Mouse (Mus musculus): ENCODE data around the gene Frem3.

Frem3 gene

DNA sequence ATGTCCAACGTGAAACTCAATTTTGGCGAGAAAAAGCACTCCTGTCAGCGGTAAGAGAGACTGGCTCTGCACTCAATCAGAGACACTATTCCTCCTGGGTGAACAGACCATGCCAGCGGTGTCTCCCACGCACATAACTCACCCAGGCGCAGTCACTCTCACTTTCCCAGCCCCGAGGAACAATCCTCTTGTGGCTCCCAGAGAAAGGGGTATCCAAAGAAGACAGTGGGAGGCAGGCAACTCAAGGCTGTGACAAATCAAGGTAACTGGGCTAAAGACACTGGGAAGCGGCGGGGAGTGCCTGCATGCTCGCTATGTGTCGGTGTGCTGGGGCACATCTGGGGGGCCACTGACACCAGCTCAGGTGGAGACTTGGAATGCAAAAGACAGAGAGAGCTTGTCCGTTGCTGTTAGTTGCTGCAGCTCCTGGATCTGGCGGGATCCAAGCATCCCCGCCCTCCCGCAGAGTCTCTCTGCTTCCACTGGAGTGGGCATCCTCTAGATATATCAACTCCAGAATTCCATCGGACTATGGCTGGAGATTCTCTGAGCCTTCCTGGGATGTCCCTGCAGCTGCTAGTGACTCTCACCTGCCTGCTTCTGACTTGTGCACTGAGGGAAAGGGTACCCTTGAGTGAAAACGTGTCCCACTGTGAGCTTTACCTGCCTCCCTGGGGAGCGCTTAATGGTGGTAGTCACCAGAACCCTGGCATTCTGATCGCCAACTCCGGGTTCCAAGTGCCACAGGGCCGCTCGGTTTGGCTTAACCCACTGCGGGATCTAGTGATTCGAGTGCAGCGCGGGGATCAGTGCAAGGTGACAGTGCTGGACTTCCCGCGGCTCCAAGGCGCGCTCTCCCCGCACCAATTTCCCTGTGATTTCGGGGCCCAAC is at the start of gene Frem3:
TSS of gene Frem3 (plus strand) at position 532 of the 892 bp plus-strand sequence.
- peak; percentile 32 to 53 for DNase-seq

DNA sequence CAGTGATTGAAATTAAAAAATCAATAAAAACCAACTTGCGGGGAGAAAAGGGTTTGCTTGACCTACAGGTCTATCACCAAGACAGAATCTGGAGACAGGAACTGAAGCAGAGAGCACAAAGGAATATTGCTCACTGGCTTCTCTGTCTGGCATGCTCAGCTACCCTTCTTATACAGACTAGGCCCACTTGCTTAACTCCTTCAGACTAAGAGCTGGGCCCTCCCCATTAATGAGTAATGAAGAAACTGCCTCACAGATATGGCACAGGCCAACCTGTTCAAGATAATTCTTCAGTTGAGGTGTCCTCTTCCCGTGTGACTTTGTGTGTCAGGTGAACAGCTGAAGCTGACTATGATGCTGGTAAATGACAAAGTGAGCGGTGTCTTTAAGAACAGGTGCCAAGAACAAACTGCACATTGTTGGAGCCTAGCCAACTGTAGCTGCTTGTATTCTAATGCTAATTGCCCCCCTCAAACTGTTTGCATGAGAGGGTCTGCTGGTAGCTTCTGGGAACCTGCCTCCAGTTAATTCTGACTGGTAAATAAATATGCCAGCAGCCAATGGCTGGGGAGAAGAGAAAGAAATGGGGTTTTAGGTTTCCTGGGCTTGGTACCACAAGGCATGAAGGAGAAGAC is 46.6 kb upstream of the Frem3 start:
- no peak for DNase-seq

DNA sequence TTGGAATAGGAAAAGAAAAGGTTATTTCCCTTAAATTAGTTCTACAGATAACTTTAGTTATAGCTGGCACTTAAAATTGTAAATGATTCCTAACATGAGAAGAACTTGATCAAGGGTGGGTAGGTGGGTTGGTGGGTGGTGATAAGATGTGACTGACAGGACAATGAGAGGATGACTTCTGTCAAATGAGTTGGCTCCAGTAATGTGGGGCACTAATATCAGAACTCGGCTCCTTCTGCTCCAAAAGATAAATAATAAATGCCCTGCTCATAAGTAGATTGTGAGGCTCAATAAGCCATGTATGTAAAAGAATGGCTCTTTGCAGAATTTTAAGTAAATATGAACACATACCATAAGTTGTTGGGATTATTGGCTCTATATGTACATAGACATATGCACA is 43.4 kb upstream of the Frem3 start:
- no peak for DNase-seq

DNA sequence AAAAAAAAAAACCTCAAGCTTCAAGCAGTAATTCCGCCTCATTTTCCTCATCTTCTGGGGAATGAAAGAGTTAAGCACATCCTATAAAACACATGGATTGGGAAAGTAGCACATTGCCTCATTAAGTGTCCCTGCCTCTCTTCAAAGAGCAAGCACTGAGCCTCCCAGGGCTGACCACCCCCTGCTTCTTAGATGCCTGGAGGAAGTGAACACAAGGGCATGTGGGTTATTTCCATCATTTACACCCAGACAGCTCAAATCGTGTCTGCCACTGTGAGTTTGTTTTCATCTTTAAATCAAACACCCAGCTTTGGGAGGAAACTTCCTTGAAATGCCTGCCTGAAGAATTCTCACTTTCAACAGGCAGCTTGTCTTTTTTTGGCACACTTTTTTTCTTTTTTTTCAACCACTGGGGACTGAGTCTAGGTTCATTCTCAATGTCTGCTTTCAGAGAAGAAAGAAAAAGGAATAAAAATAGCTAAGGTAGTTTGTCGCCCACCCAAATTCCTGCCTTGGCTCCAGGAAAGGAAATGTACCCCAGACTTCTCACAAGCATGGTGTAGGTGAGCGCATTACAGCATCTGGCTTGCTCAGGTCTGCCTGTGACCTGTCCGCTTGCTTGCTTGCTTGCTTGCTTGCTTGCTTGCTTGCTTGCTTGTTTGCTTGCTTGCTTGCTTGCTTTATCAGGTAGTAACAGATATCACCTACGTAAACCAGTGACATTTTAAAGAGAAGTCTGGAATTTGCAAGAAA is 42.5 kb upstream of the Frem3 start:
- DNase-seq = no peak

DNA sequence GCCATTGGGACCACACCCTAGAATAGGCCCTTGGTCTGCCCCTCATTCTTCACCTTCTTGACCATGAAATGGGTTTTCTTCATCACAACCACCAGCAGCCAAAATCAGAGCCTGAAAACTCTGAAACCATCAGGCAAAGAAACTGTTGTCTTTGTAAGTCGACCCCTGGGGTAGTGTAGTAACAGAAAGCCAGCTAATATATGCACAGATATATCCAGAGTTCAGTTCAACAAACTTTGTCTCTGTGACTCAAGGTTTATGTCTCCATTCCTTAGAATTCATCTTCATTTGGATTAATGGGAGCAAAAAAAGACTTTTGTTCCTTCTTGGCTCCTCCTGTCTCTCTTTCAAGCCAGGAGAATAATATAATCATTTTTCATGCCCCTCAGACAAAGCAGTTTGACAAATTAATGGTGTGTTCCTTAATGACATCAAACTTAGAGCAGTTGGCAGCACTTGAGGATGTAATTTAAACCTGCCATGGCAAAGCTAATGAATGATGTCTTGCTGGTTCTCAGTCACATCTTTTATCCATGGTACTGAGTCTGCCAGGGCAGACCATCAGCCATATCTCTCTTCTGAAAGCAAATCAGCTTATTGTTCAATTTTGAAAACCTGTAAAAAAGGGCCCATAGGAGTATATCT is 38.3 kb upstream of the Frem3 start:
- DNase-seq = no peak

DNA sequence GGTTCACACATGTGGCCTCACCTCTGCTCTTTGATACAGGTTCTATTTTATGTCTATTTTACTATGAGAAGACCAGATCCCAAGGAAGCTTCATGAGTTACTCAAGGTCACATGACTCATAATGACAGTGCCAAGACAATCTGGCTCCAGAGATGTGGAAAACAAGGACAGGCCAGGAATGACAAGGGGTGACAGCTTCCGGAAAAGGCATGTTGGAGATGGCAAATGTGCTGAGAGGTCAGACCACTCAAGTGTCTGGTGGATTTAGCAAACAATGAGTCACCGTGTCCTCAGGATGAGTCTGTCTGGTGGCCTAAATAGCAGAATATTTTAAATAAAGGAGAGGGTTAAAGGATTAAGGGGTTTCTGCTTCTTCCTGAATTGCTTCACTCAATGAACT is 33.8 kb upstream of the Frem3 start:
- DNase-seq = no peak

DNA sequence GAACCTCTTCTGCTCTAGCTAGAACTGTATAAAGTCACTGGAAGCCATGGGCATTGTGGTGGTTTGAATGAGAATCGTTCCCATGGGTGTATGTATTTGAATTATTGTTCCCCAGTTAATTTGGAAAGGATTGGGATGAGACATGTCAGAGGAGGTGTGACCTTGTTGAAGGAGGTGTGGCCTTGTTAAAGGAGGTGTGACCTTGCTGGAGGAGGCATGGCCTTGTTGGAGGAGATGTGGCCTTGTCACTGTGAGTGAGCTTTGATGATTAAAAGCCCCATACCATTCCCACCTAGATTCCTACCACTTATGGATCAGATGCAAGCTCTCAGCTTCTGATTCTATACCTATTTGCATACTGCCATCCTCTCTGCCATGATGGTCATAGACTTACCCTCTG is 31.8 kb upstream of the Frem3 start:
- no peak for DNase-seq

DNA sequence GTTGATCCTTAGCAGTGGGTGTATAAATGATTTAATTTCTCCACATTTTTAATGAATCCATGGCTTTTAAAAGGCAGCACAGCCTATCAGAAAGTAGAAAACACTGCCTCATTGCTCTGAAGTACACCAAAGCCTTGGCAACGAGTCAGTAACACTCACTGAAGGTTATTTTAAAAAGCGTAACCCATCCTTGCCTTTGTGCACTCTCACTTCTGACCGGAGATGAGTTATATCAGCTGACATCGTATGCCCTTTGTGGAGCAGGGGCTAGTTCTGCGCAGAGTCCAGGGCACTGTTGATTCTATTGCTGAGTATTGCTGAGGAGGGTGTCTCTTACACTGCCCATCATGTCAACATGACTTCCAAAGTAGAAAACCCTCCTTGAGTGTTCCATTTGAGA is 18.3 kb upstream of the Frem3 start:
- no peak for DNase-seq

DNA sequence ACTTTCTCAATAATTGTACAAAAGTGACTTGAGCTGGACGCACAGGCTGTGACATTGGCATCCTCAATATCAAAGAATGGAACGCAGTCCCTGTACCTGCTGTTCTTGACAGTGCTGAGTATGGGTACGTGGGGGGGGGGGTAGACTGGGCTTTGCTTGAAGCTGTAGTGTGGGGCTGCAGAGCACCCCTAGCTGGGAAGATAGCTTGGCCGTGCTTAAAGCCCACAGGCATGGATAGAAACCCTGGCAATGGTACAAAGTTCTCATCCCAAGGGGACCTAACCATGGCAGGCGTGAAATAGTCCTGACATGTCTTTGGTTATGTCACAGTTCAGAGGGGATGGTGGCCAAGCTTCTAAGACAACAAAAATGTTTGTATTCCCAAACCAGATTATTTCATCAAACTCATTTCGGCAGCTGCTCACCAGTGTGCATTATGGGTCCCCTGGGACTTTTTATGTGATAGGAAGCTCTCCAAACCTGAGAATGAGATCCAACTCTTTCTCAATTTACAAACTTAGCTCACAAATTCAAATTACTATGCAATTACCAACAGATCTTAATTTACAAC is 10.2 kb upstream of the Frem3 start:
- peak in 1 of 2 experiments; percentile 6 for DNase-seq

DNA sequence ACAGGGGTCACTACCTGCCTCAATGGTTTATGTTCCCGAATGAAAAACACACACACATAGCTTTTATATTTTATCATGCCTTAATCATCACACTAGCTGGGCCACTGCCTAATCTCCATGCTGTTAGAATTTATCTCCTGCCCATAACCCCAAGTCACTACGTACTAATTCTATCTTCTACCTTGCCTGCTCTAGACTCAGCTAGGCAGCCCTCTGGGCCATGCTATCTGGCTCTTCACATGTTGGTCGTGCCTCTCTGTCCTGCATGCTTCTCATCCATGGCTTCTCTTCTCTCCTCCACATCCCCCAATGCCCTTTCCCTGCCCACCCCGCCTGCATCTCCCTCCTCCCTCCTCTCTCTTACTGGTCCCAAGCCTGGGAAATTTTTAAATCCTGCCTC is 9.0 kb upstream of the Frem3 start:
- DNase-seq = no peak

DNA sequence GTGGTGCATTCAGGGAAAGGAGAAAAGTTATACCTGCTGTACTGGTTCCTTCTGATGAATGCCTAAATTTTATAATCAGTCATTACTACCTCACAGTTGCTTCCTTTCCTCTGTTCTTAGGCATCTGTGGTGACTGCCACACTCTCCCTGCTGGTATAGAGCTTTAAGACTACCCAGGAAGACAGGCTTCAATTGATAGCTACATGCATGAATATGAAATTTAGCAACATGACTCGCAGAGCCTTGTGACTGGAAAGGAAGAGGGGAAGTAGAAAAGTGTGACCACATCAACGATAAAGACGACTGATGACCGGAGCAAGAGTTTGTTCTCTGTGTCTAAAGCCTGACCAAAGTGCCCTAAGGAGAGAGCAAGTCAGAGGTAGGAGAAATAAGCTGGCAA is 3.8 kb upstream of the Frem3 start:
- no peak for DNase-seq

DNA sequence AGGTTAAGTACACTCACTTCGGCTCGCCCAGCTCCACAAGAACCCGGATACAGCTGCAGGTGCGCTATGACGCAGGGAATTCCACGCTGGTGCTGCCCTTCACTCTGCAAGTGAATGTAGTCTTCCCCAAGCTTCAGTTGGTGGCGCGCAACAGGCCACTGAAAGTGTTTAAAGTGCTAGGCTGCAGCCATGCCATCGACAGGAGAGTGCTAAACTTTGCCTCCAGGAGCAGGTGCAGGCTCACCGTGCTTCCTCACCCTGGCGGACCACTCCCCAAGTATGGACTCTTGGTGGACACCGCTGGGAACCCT is 516 bp downstream of the Frem3 start:
- peak; percentile 7 to 12 for DNase-seq

DNA sequence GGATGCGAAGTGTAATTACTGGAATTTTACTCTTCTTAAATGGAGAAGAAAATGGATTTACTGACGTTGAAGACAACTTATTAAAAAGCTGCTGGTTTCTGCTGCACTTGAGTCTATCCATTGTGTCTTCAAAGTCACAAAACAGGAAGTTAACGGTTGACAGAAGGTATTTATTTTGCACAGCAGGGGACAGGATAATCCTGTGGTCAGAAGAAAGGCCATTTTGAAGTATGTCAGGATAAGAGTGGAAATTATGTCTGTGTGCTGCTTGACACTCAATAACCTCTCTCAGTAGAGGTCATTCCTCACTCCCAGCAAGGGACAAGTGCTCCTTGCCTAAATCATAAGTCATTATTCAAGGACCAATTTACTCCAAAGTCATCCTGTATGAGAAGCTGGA is 8.9 kb downstream of the Frem3 start:
- DNase-seq = no peak

DNA sequence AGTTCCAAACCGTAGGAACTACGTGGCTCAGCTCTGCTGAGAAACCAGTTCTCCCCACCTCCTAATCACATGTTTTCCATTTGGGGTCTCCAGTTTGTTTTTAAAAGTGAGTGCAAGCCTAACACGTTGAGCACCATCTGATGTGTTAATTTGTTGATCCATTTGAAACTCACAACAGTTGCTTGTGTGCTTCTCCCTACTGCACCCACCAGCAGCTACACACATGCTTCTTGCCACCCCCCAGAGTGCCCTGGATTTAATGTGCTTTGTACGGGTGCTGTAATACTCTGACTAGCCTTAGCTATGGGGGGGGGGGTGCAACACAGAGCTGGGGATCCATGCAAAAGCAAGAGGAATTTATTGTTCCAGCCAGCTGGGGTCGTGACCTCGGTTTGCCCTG is 36.5 kb downstream of the Frem3 start:
- DNase-seq = no peak

DNA sequence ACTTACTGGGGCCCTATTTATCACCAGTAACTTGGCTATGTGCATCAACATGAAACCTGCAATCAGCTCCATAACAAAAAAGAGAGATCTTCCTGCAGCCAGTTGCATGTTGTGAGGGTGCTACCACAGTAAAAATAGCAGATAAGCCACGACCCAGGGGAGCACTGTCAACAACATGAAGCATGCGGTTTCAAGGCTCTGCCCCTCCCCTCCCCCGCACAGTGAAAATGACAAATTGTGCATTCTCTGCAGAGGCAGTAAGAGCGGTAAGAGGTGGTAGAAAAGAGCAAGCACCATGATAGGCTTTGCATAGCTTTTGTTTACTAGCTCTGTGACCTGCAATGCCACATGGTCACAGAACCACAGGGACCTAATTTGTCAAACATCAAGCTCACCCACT is 46.8 kb downstream of the Frem3 start:
- peak in 1 of 2 experiments; percentile 3 for DNase-seq

DNA sequence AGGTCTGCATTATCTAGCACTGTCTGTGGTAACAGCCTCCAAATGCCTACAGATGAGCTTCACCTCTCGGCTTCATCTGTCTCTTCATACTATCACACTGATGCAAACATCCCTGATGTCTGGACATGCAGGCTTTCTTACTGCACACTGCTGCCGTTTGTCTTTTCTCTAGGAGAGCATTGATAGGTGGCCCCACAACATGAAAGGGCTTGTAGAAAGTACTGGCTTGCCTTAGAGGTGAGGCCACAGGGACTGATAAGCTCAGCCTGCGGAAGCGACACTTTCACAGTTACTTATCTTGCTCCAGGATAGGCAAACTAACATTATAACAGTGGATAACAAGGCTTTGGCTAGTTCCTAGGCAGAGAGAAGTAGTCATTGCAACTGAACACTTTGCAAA is 50.2 kb downstream of the Frem3 start:
- DNase-seq = no peak

DNA sequence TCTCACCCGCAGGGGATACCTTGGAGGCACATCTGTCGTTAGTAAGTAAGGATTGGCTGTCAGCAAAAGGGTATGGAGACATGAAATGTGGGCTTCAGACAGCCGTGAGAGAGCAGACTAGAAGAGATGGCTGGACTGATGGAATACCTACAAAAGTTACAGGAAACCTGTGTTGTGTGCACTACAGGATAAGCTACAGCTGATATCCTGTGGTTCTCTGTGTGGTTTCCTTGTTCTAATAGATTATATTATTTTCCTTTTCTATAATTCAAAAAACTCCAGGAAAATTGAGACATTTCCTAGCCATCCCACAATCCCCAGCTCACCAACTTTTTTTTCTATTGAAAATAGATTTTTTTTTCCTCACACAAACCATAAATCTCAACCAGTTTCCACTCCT is 52.6 kb downstream of the Frem3 start:
- DNase-seq = no peak

DNA sequence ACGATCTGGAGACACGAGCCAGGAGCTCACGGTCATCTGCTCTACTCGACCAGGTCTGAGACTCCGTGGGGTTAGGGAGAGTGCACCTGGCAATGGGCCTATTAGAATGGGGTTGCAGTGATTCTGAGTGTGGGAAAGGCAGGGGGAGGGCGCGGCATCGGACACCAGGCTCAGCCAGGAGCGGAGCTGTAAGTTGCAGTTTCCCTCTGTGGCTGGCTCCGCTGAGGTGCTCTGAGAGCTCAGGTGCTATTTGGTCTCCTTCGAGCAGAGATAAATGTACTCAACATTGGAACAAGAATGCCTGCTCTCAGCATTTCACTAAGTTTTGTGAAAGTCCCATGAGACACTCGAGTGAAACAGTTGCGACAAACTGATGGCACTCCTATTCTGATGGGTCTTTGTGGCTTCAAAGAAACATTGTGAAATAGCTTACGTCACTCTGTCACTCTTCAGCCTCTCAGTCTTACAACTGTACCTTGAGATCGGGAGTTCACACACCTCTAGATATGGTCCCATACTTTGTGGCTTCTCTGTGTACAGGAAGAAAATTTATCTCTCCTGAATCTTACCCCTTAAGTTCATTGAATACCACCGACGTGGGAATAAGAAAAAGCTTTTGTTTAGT is 58.5 kb downstream of the Frem3 start:
- DNase-seq = peak in 1 of 2 experiments; percentile 15

DNA sequence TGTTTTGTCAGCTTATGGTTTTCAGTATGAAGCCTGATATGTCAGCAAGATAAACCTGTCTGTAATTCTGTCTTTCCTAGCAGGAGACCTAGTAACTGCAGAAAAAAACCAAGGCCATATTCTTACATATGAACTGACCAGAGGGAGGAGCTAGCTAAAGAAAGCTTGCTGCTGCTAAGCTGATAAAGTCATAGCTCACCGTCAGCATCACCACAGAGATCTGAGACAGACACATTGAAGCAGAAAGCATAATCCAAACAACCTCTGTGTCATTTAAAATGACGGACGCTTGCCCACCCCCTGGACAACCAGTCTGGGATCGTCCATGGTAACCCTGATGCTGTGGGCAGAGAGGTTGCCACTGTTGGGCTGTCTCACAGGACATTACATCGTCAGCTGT is 71.7 kb downstream of the Frem3 start:
- DNase-seq = no peak

DNA sequence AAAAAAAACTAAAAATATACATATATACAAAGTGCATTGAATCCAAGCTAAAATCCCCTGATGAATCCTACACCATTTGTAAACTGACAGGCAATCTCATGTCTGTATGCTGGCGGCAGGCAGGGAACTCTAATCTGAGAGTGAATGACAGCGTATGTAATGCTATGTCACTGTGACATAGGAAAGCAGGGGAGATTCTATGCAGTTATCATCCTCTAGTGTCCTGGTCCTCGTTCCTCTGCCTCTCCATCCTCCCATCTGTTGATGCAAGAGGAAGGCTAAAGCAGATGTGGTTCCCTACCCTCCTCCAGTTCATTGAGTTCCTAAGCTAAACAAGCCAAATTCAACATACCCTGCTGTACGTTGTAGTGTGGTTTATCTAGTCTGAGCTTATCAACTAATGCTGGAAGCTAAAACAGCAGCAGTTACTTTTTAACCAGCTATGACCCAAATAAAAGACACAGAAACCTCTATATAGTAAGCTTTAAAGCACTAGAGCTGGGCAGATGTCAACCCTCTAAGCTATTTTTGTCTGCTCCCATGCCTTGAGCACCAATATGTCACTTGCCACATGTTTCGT is 73.0 kb downstream of the Frem3 start:
- no peak for DNase-seq

DNA sequence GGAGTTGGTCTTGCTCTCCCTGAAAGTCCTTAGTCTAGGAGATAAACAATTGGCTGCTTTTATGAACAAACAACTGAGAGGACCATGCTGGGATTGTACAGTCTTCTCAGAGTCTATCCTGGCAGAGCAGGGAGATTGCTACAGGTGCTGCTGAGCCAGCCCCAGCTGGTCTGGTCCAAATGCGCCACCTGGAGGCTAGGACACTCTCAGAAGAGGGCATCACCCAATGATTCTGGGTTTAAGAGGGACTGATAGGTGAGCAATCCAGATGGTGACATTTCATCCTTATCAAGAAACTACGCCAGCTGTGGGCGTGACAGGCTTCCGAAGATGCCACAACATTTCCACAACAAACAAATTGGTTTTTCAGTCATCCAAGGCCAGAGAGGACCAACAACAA is 77.3 kb downstream of the Frem3 start:
- DNase-seq = peak; percentile 87
